Mouse (Mus musculus) limb, embryonic 11.5 days (tissue): Measurements from ENCODE around the gene Kif7. TPM values are rescaled to one million over a fixed set of nuclear protein-coding genes. Genes with fewer than 3 reads are reported as not detected.
A peak's percentile ranks its signal among the peaks of the same experiment; 100 is the strongest.

Experiments
- ATAC-seq: fragments of 200-750 bp; cut with Nextera tagmentation; 2 replicates; pipeline ENCODE4 v1.8.0; 2017; ENCODE audit warnings: low read depth; ENCODE audit not compliant: insufficient number of reproducible peaks, low FRiP score, low TSS enrichment
- DNase-seq: peaks from one replicate; pipeline ENCODE4 v3.0.0-alpha.2; 2015; ENCODE audit warnings: low spot score
- H3K27ac ChIP-seq: fragments of 300-500 bp; sonication (generic); replicated peaks from 2 replicates; pipeline ENCODE4 v1.5.1; 2014; ENCODE audit warnings: low read depth, mild to moderate bottlenecking, low read length
- H3K27me3 ChIP-seq: fragments of 300-500 bp; sonication (generic); 2 replicates; pipeline ENCODE4 v1.6.1; 2014; ENCODE audit warnings: mild to moderate bottlenecking, low read length, mixed read lengths; ENCODE audit not compliant: control insufficient read depth, insufficient read depth
- H3K36me3 ChIP-seq: fragments of 300-500 bp; sonication (generic); 2 replicates; pipeline ENCODE4 v1.6.1; 2014; ENCODE audit warnings: mild to moderate bottlenecking, low read length, moderate library complexity, mixed read lengths; ENCODE audit not compliant: control insufficient read depth, insufficient read depth
- H3K4me1 ChIP-seq: fragments of 300-500 bp; sonication (generic); 2 replicates; pipeline ENCODE4 v1.6.1; 2014; ENCODE audit warnings: low read length, mixed read lengths; ENCODE audit not compliant: control insufficient read depth, insufficient read depth
- H3K4me2 ChIP-seq: fragments of 300-500 bp; sonication (generic); 2 replicates; pipeline ENCODE4 v1.6.1; 2014; ENCODE audit warnings: low read depth, mild to moderate bottlenecking, moderate library complexity; ENCODE audit not compliant: severe bottlenecking
- H3K4me3 ChIP-seq: fragments of 300-500 bp; sonication (generic); 2 replicates; pipeline ENCODE4 v1.5.1; 2014; ENCODE audit warnings: low read depth, low read length
- H3K9ac ChIP-seq: fragments of 300-500 bp; sonication (generic); 2 replicates; pipeline ENCODE4 v1.6.1; 2014; ENCODE audit warnings: mild to moderate bottlenecking, low read length
- H3K9me3 ChIP-seq: fragments of 300-500 bp; sonication (generic); 2 replicates; pipeline ENCODE4 v1.6.1; 2016; ENCODE audit warnings: low read length; ENCODE audit not compliant: control insufficient read depth
- WGBS: fragments of 180-500 bp; shearing (Covaris S2); extraction: QIAGEN DNeasy Blood & Tissue Kit; methylation state at CpG from one replicate; pipeline ENCODE4 v1.1.7; 2014; 5-methylcytosine and 5-hydroxymethylcytosine counted together
- polyA plus RNA-seq: library from polyadenylated mRNA; unstranded; fragments of >200 nt; fragmentation: Nextera tagmentation; extraction: Ambion mirVana; gene quantifications from 2 replicates; pipeline ENCODE4 v1.2.1, GENCODE M21; 2014

The Kif7 gene
- polyA plus RNA-seq, 1 experiment from 2014 or later: 6.1 TPM

- H3K9ac ChIP-seq: no peak overlapping the region
- no peaks in the 10 kb centered on the region for H3K27me3 ChIP-seq
- H3K27ac ChIP-seq: no peak overlapping the region
- H3K9me3 ChIP-seq: no peaks in the 10 kb centered on the region
- H3K4me1 ChIP-seq: no peaks in the 10 kb centered on the region
- ATAC-seq (no peak), DNase-seq (no peak)
- no peaks in the 10 kb centered on the region for H3K36me3 ChIP-seq
- no peak overlapping the region for H3K4me2 ChIP-seq
- H3K4me3 ChIP-seq: no peak overlapping the region
- WGBS: 81% methylated on average over 5 of the region's 5 CpGs
Observed at GRCm38 (mm10) chr7:79744585-79744984, 29.1 kb upstream of the Kif7 start.

GRCm38 (mm10) chr7:79744051-79744450 is 28.5 kb upstream of the Kif7 start:
- Histone ChIP-seq H3K9me3 (no peaks in the 10 kb centered on the region), H3K4me1 (no peaks in the 10 kb centered on the region)
- ATAC-seq: no peak

GRCm38 (mm10) chr7:79742659-79743536 is 27.4 kb upstream of the Kif7 start, which contains the start of the genes Pex11a and Wdr93:
Pex11a (minus strand) TSS chr7:79743131.
Wdr93 (plus strand) TSS chr7:79743163.
- 2% methylated on average over 46 of the region's 46 CpGs for WGBS
- peak within 1 kb of the TSS; percentile 81 for H3K4me3 ChIP-seq

More at GRCm38 (mm10) chr7:79744051-79744450, 28.5 kb upstream of the Kif7 start:
- Histone ChIP-seq H3K4me3 (no peak overlapping the region), H3K36me3 (no peaks in the 10 kb centered on the region), H3K27me3 (no peaks in the 10 kb centered on the region), H3K27ac (no peak overlapping the region), H3K9ac (no peak overlapping the region), H3K4me2 (no peak overlapping the region)
- WGBS: 90% methylated on average over 9 of the region's 9 CpGs
- DNase-seq: no peak

GRCm38 (mm10) chr7:79742277-79742658 is 26.7 kb upstream of the Kif7 start:
- Histone ChIP-seq H3K4me1 (no peaks in the 10 kb centered on the region), H3K4me2 (peak overlapping the region; percentile 97), H3K4me3 (peak overlapping the region; percentile 81), H3K9me3 (no peaks in the 10 kb centered on the region), H3K9ac (peak overlapping the region; percentile 60), H3K36me3 (no peaks in the 10 kb centered on the region), H3K27me3 (no peaks in the 10 kb centered on the region), H3K27ac (no peak overlapping the region)
- no peak for ATAC-seq
- no peak for DNase-seq
- WGBS: 25% methylated on average over 11 of the region's 11 CpGs

More at GRCm38 (mm10) chr7:79742659-79743536, 27.4 kb upstream of the Kif7 start, which contains the start of the genes Pex11a and Wdr93:
- Histone ChIP-seq H3K4me1 (no peaks in the 10 kb centered on the region), H3K9me3 (no peaks in the 10 kb centered on the region), H3K27ac (no peak within 1 kb of the TSS), H3K9ac (peak within 1 kb of the TSS; percentile 60), H3K4me2 (peak within 1 kb of the TSS; percentile 97), H3K36me3 (no peaks in the 10 kb centered on the region), H3K27me3 (no peaks in the 10 kb centered on the region)
- DNase-seq (peak; percentile 86), ATAC-seq (peak; percentile 86)

- no peak overlapping the region for H3K4me3 ChIP-seq
- H3K36me3 ChIP-seq: no peaks in the 10 kb centered on the region
- H3K9me3 ChIP-seq: no peaks in the 10 kb centered on the region
- no peak overlapping the region for H3K4me2 ChIP-seq
- WGBS: 86% methylated on average over 4 of the region's 4 CpGs
- ATAC-seq (no peak), DNase-seq (no peak)
- H3K27me3 ChIP-seq: no peaks in the 10 kb centered on the region
- no peak overlapping the region for H3K27ac ChIP-seq
- no peak overlapping the region for H3K9ac ChIP-seq
- H3K4me1 ChIP-seq: no peaks in the 10 kb centered on the region
Observed at GRCm38 (mm10) chr7:79740279-79740678, 24.8 kb upstream of the Kif7 start.

- no peaks in the 10 kb centered on the region for H3K9me3 ChIP-seq
- no peaks in the 10 kb centered on the region for H3K36me3 ChIP-seq
- no peaks in the 10 kb centered on the region for H3K27me3 ChIP-seq
- no peak overlapping the region for H3K27ac ChIP-seq
- H3K4me1 ChIP-seq: no peaks in the 10 kb centered on the region
- 91% methylated on average over 2 of the region's 2 CpGs for WGBS
- DNase-seq (no peak), ATAC-seq (no peak)
- H3K4me2 ChIP-seq: no peak overlapping the region
- H3K4me3 ChIP-seq: no peak overlapping the region
- H3K9ac ChIP-seq: no peak overlapping the region
Observed at GRCm38 (mm10) chr7:79738913-79739312, 23.4 kb upstream of the Kif7 start.

- no peak overlapping the region for H3K9ac ChIP-seq
- DNase-seq (no peak), ATAC-seq (no peak)
- WGBS: 90% methylated on average over 14 of the region's 14 CpGs
- no peak overlapping the region for H3K4me3 ChIP-seq
- no peaks in the 10 kb centered on the region for H3K36me3 ChIP-seq
- H3K9me3 ChIP-seq: no peaks in the 10 kb centered on the region
- H3K27me3 ChIP-seq: no peaks in the 10 kb centered on the region
- H3K4me1 ChIP-seq: no peaks in the 10 kb centered on the region
- H3K27ac ChIP-seq: no peak overlapping the region
- H3K4me2 ChIP-seq: no peak overlapping the region
Observed at GRCm38 (mm10) chr7:79736511-79736910, 21.0 kb upstream of the Kif7 start.

- H3K4me1 ChIP-seq: no peaks in the 10 kb centered on the region
- H3K9me3 ChIP-seq: no peaks in the 10 kb centered on the region
- H3K4me3 ChIP-seq: no peak overlapping the region
- DNase-seq: no peak
- H3K36me3 ChIP-seq: no peaks in the 10 kb centered on the region
- ATAC-seq: no peak
- WGBS: 78% methylated on average over 8 of the region's 8 CpGs
- no peak overlapping the region for H3K27ac ChIP-seq
- H3K4me2 ChIP-seq: no peak overlapping the region
- H3K27me3 ChIP-seq: no peaks in the 10 kb centered on the region
- no peak overlapping the region for H3K9ac ChIP-seq
Observed at GRCm38 (mm10) chr7:79734563-79734962, 19.0 kb upstream of the Kif7 start.
